Mouse (Mus musculus) 3T3-L1 (cell line): ENCODE data around the gene Cmtm3.
"Not testable (repeated sequence)": the region's sequence is repeated elsewhere in the genome, so short reads cannot be mapped to it uniquely, and the experiment has no call there.

ENCODE experiments used
- DNase-seq: peaks from one replicate; pipeline ENCODE4 v3.0.0-alpha.2; 2015; ENCODE audit warnings: low read depth, low spot score

The Cmtm3 gene

GRCm38 (mm10) chr8:104339229-104339982, at the start of gene Cmtm3:
Cmtm3 (plus strand) TSS chr8:104339410.
- DNase-seq = peak; percentile 31

- not testable (repeated sequence) for DNase-seq
Measured at GRCm38 (mm10) chr8:104293081-104293480, 46.1 kb upstream of the Cmtm3 start, which contains the start of gene Cmtm2a. Cmtm2a (minus strand) TSS chr8:104293181.

GRCm38 (mm10) chr8:104294396-104294795, 44.8 kb upstream of the Cmtm3 start:
- DNase-seq = no peak

- not testable (repeated sequence) for DNase-seq
Measured at GRCm38 (mm10) chr8:104301577-104301976, 37.6 kb upstream of the Cmtm3 start.

GRCm38 (mm10) chr8:104302536-104302935, 36.7 kb upstream of the Cmtm3 start:
- not testable (repeated sequence) for DNase-seq

GRCm38 (mm10) chr8:104304962-104305361, 34.2 kb upstream of the Cmtm3 start:
- no peak for DNase-seq

- DNase-seq = not testable (repeated sequence)
Measured at GRCm38 (mm10) chr8:104308341-104308740, 30.9 kb upstream of the Cmtm3 start.

- DNase-seq = not testable (repeated sequence)
Measured at GRCm38 (mm10) chr8:104309441-104310155, 29.6 kb upstream of the Cmtm3 start, which contains the start of the genes Gm45711 and Cmtm1. Gm45711 (minus strand) TSS chr8:104310081. Cmtm1 (minus strand) TSS chr8:104310145.

- DNase-seq = not testable (repeated sequence)
Measured at GRCm38 (mm10) chr8:104312023-104312422, 27.2 kb upstream of the Cmtm3 start.

GRCm38 (mm10) chr8:104313311-104313710, 25.9 kb upstream of the Cmtm3 start:
- peak; percentile 24 for DNase-seq

- not testable (repeated sequence) for DNase-seq
Measured at GRCm38 (mm10) chr8:104321267-104321666, 17.9 kb upstream of the Cmtm3 start, which contains the start of gene Gm11020. Gm11020 (plus strand) TSS chr8:104321567.

GRCm38 (mm10) chr8:104321930-104322329, 17.3 kb upstream of the Cmtm3 start, which contains the start of gene Cmtm2b:
Cmtm2b (plus strand) TSS chr8:104322230.
- DNase-seq = not testable (repeated sequence)

GRCm38 (mm10) chr8:104332665-104333631, 6.3 kb upstream of the Cmtm3 start:
- peak; percentile 29 for DNase-seq

- DNase-seq = no peak
Measured at GRCm38 (mm10) chr8:104333786-104334185, 5.4 kb upstream of the Cmtm3 start.

- DNase-seq = no peak
Measured at GRCm38 (mm10) chr8:104334196-104334595, 5.0 kb upstream of the Cmtm3 start.

- DNase-seq = no peak
Measured at GRCm38 (mm10) chr8:104336806-104337205, 2.4 kb upstream of the Cmtm3 start.

GRCm38 (mm10) chr8:104337890-104338289, 1.3 kb upstream of the Cmtm3 start:
- DNase-seq = peak; percentile 40

- DNase-seq = no peak
Measured at GRCm38 (mm10) chr8:104339983-104340232, 698 bp downstream of the Cmtm3 start.

GRCm38 (mm10) chr8:104340233-104341105, 1.3 kb downstream of the Cmtm3 start:
- peak; percentile 90 for DNase-seq

GRCm38 (mm10) chr8:104341106-104341561, 1.9 kb downstream of the Cmtm3 start:
- DNase-seq = peak; percentile 97
